ENCODE assay signal across 7 mouse cellular contexts in genomic region chr15:97782749-97783105, GRCm38 (mm10). TPM values are rescaled to one million over a fixed set of nuclear protein-coding genes. Genes with fewer than 3 reads are reported as not detected.
DNase-seq lines count a peak whose midpoint lies in the region; ATAC-seq and TF ChIP-seq lines count a peak whose summit lies in the region.

No protein-coding gene starts in this region.

- peak overlapping the region; percentile 51 for H3K4me2 ChIP-seq in embryonic facial prominence, embryonic 13.5 days
- peak overlapping the region; percentile 56 for H3K4me2 ChIP-seq in heart, postnatal 0 days (ENCODE audit: low read depth, low read length)
- H3K4me2 ChIP-seq in midbrain, embryonic 12.5 days (replicated peaks) = 0 out of 2 replicates have a peak overlapping the region, but pooled peaks have one; percentile 25
- H3K4me2 ChIP-seq in stomach, embryonic 14.5 days (replicated peaks; ENCODE audit: low read depth, low read length) = peak overlapping the region; percentile 33

- H3K9me3 ChIP-seq in embryonic facial prominence, embryonic 13.5 days = no peaks in the 10 kb centered on the region
- H3K9me3 ChIP-seq in heart, postnatal 0 days (replicated peaks; ENCODE audit: control insufficient read depth, low read length) = no peaks in the 10 kb centered on the region
- no peaks in the 10 kb centered on the region for H3K9me3 ChIP-seq in limb, embryonic 10.5 days (replicated peaks)
- H3K9me3 ChIP-seq in midbrain, embryonic 12.5 days = no peaks in the 10 kb centered on the region
- no peaks in the 10 kb centered on the region for H3K9me3 ChIP-seq in stomach, embryonic 14.5 days (ENCODE audit: control insufficient read depth, low read depth, low read length)

- TF ChIP-seq CTCF in heart, postnatal 0 days (IDR thresholded peaks at IDR 0.05; ENCODE audit: low read depth) = peak; percentile 78

- H3K36me3 ChIP-seq in embryonic facial prominence, embryonic 13.5 days = no peaks in the 10 kb centered on the region
- no peaks in the 10 kb centered on the region for H3K36me3 ChIP-seq in heart, postnatal 0 days (replicated peaks; ENCODE audit: control insufficient read depth, insufficient read depth, low read length)
- H3K36me3 ChIP-seq in limb, embryonic 10.5 days = no peaks in the 10 kb centered on the region
- no peaks in the 10 kb centered on the region for H3K36me3 ChIP-seq in midbrain, embryonic 12.5 days
- no peaks in the 10 kb centered on the region for H3K36me3 ChIP-seq in stomach, embryonic 14.5 days (ENCODE audit: control insufficient read depth, insufficient read depth, low read length)

- H3K27me3 ChIP-seq in embryonic facial prominence, embryonic 13.5 days = 0 out of 2 replicates have a peak, but pooled peaks cover 5% of the 10 kb centered on the region
- H3K27me3 ChIP-seq in heart, postnatal 0 days (ENCODE audit: control insufficient read depth, insufficient read depth, low read length) = no peaks in the 10 kb centered on the region
- H3K27me3 ChIP-seq in limb, embryonic 10.5 days (ENCODE audit: low read depth, poor library complexity, severe bottlenecking) = peaks cover 16% of the 10 kb centered on the region
- peaks cover 25% of the 10 kb centered on the region for H3K27me3 ChIP-seq in midbrain, embryonic 12.5 days
- no peaks in the 10 kb centered on the region for H3K27me3 ChIP-seq in stomach, embryonic 14.5 days (ENCODE audit: control insufficient read depth, insufficient read depth, low read length)

- 0 out of 2 replicates have a peak overlapping the region, but pooled peaks have one; percentile 28 for H3K9ac ChIP-seq in embryonic facial prominence, embryonic 13.5 days
- H3K9ac ChIP-seq in heart, postnatal 0 days (replicated peaks; ENCODE audit: low read depth, low read length) = no peak overlapping the region
- no peak overlapping the region for H3K9ac ChIP-seq in midbrain, embryonic 12.5 days (replicated peaks)
- no peak overlapping the region for H3K9ac ChIP-seq in stomach, embryonic 14.5 days (replicated peaks; ENCODE audit: low read depth, low read length)

- peak overlapping the region; percentile 81 for H3K27ac ChIP-seq in embryonic facial prominence, embryonic 13.5 days
- H3K27ac ChIP-seq in heart, postnatal 0 days (ENCODE audit: low read depth) = peak overlapping the region; percentile 73
- H3K27ac ChIP-seq in limb, embryonic 10.5 days = peak overlapping the region; percentile 83
- H3K27ac ChIP-seq in midbrain, embryonic 12.5 days (replicated peaks) = 0 out of 2 replicates have a peak overlapping the region, but pooled peaks have one; percentile 39
- peak overlapping the region; percentile 71 for H3K27ac ChIP-seq in stomach, embryonic 14.5 days (ENCODE audit: low read length)

- DNase-seq in MN1 (ENCODE audit: low spot score) = peak; percentile 92
- DNase-seq in heart, postnatal 0 days (ENCODE audit: low spot score) = peak; percentile 64
- DNase-seq in limb, embryonic 10.5 days (ENCODE audit: low spot score) = peak; percentile 86

- peak overlapping the region; percentile 18 for H3K4me3 ChIP-seq in embryonic facial prominence, embryonic 13.5 days
- peak overlapping the region; percentile 32 for H3K4me3 ChIP-seq in heart, postnatal 0 days (ENCODE audit: low read depth, low read length)
- peak overlapping the region; percentile 41 for H3K4me3 ChIP-seq in limb, embryonic 10.5 days
- no peak overlapping the region for H3K4me3 ChIP-seq in midbrain, embryonic 12.5 days
- no peak overlapping the region for H3K4me3 ChIP-seq in stomach, embryonic 14.5 days (ENCODE audit: low read depth, low read length)

- ATAC-seq in CD4-positive, CD25-positive, alpha-beta regulatory T cell, adult 4 months = peak; percentile 18
- no peak for ATAC-seq in embryonic facial prominence, embryonic 13.5 days (ENCODE audit: insufficient number of reproducible peaks, insufficient read depth, low FRiP score, low TSS enrichment, low read depth)
- ATAC-seq in heart, postnatal 0 days (ENCODE audit: insufficient read depth, low read depth) = peak; percentile 34
- no peak for ATAC-seq in midbrain, embryonic 12.5 days (ENCODE audit: low FRiP score, low read depth)
- peak; percentile 17; the same call in 1 of the 2 replicates for ATAC-seq in stomach, embryonic 14.5 days (ENCODE audit: insufficient number of reproducible peaks, insufficient read depth, low FRiP score, low read depth)

- WGBS in embryonic facial prominence, embryonic 13.5 days = 7% methylated on average over 9 of the region's 9 CpGs
- WGBS in heart, postnatal 0 days = 5% methylated on average over 9 of the region's 9 CpGs
- 7% methylated on average over 9 of the region's 9 CpGs for WGBS in limb, embryonic 10.5 days
- 5% methylated on average over 9 of the region's 9 CpGs for WGBS in midbrain, embryonic 12.5 days
- 8% methylated on average over 9 of the region's 9 CpGs for WGBS in stomach, embryonic 14.5 days

- H3K4me1 ChIP-seq in embryonic facial prominence, embryonic 13.5 days = peaks cover 47% of the 10 kb centered on the region
- peaks cover 37% of the 10 kb centered on the region for H3K4me1 ChIP-seq in heart, postnatal 0 days (ENCODE audit: control insufficient read depth, insufficient read depth)
- H3K4me1 ChIP-seq in limb, embryonic 10.5 days = peaks cover 52% of the 10 kb centered on the region
- H3K4me1 ChIP-seq in midbrain, embryonic 12.5 days = peaks cover 14% of the 10 kb centered on the region
- peaks cover 9% of the 10 kb centered on the region; the same call in 1 of the 2 replicates for H3K4me1 ChIP-seq in stomach, embryonic 14.5 days (ENCODE audit: control insufficient read depth, insufficient read depth, low read length)

- no peak for TF ChIP-seq EP300 in heart, postnatal 0 days (IDR thresholded peaks at IDR 0.05; ENCODE audit: low read depth)

RNA-seq across cellular contexts. Expression of gene Slc48a1, which starts 4.4 kb away (rescaled TPM):
- 10 to 100 TPM; 33.9 to 37.1 TPM for polyA plus RNA-seq in CD4-positive, CD25-positive, alpha-beta regulatory T cell, adult 4 months (2017; shearing (Covaris generic))
- polyA plus RNA-seq in embryonic facial prominence, embryonic 13.5 days (2015; fragmentation: Nextera tagmentation; extraction: Ambion mirVana) = 34.7 and 41.9 TPM in 2 replicates
- 56.5 and 76.1 TPM in 2 replicates for total RNA-seq in heart, postnatal 0 days (2014; rRNA removed; ENCODE audit: low replicate concordance)
- 90.9 and 92.1 TPM in 2 replicates for polyA plus RNA-seq in heart, postnatal 0 days (2015; fragmentation: Nextera tagmentation; extraction: Ambion mirVana)
- polyA plus RNA-seq in limb, embryonic 10.5 days (2016; fragmentation: Nextera tagmentation; extraction: Ambion mirVana) = 17.0 and 23.5 TPM in 2 replicates
- 37.8 and 42.0 TPM in 2 replicates for polyA plus RNA-seq in midbrain, embryonic 12.5 days (2016; fragmentation: Nextera tagmentation; extraction: Ambion mirVana)
- polyA plus RNA-seq in stomach, embryonic 14.5 days (2014; fragmentation: Nextera tagmentation; extraction: Ambion mirVana) = 23.5 and 24.0 TPM in 2 replicates

RNA-seq across cellular contexts. Expression of gene Rapgef3, which starts 15.0 kb away (rescaled TPM):
- 1 to 10 TPM in 1 of 2 experiments, under 1 TPM in 1; 0.31 to 1.5 TPM for polyA plus RNA-seq in CD4-positive, CD25-positive, alpha-beta regulatory T cell, adult 4 months (2017; shearing (Covaris generic))
- polyA plus RNA-seq in embryonic facial prominence, embryonic 13.5 days (2015; fragmentation: Nextera tagmentation; extraction: Ambion mirVana) = 7.1 and 9.3 TPM in 2 replicates
- total RNA-seq in heart, postnatal 0 days (2014; rRNA removed; ENCODE audit: low replicate concordance) = 51.6 and 57.8 TPM in 2 replicates
- 15.5 and 17.6 TPM in 2 replicates for polyA plus RNA-seq in heart, postnatal 0 days (2015; fragmentation: Nextera tagmentation; extraction: Ambion mirVana)
- polyA plus RNA-seq in limb, embryonic 10.5 days (2016; fragmentation: Nextera tagmentation; extraction: Ambion mirVana) = 6.4 and 6.7 TPM in 2 replicates
- 8.0 and 8.6 TPM in 2 replicates for polyA plus RNA-seq in midbrain, embryonic 12.5 days (2016; fragmentation: Nextera tagmentation; extraction: Ambion mirVana)
- polyA plus RNA-seq in stomach, embryonic 14.5 days (2014; fragmentation: Nextera tagmentation; extraction: Ambion mirVana) = 6.1 and 7.5 TPM in 2 replicates

RNA-seq across cellular contexts. Expression of gene Endou, which starts 51.6 kb away (rescaled TPM):
- polyA plus RNA-seq in CD4-positive, CD25-positive, alpha-beta regulatory T cell, adult 4 months (2017; shearing (Covaris generic)) = under 1 TPM in 1 of 2 experiments, not detected in 1; 0.22 TPM
- 1.7 and 2.8 TPM in 2 replicates for polyA plus RNA-seq in embryonic facial prominence, embryonic 13.5 days (2015; fragmentation: Nextera tagmentation; extraction: Ambion mirVana)
- total RNA-seq in heart, postnatal 0 days (2014; rRNA removed; ENCODE audit: low replicate concordance) = 0.95 and 1.3 TPM in 2 replicates
- 5.1 and 5.6 TPM in 2 replicates for polyA plus RNA-seq in heart, postnatal 0 days (2015; fragmentation: Nextera tagmentation; extraction: Ambion mirVana)
- 0.16 and 0.26 TPM in 2 replicates for polyA plus RNA-seq in limb, embryonic 10.5 days (2016; fragmentation: Nextera tagmentation; extraction: Ambion mirVana)
- 0.16 and 0.20 TPM in 2 replicates for polyA plus RNA-seq in midbrain, embryonic 12.5 days (2016; fragmentation: Nextera tagmentation; extraction: Ambion mirVana)
- polyA plus RNA-seq in stomach, embryonic 14.5 days (2014; fragmentation: Nextera tagmentation; extraction: Ambion mirVana) = 0.20 TPM in 1 of 2 replicates, not detected in the other

Comparison
In these comparisons a context has a peak if more than half of its experiments do, and no peak if none do; other contexts are left out.
1. ATAC-seq: peak in CD4-positive, CD25-positive, alpha-beta regulatory T cell, adult 4 months (single experiment), heart, postnatal 0 days (single experiment) and stomach, embryonic 14.5 days (single experiment); none in embryonic facial prominence, embryonic 13.5 days (single experiment) and midbrain, embryonic 12.5 days (single experiment).
2. H3K4me3 ChIP-seq: peak in embryonic facial prominence, embryonic 13.5 days (single experiment), heart, postnatal 0 days (single experiment) and limb, embryonic 10.5 days (single experiment); none in midbrain, embryonic 12.5 days (single experiment) and stomach, embryonic 14.5 days (single experiment).
3. Peak in every context shown above with its lines, with median percentiles within 50 percentile points of each other: DNase-seq, H3K27ac ChIP-seq and H3K4me2 ChIP-seq.